8 mouse cellular contexts compared by ENCODE assay signal in genomic region chr13:48625433-48626184, GRCm38 (mm10). TPM values are rescaled to one million over a fixed set of nuclear protein-coding genes. Genes with fewer than 3 reads are reported as not detected.
DNase-seq lines count a peak whose midpoint lies in the region; ATAC-seq and TF ChIP-seq lines count a peak whose summit lies in the region.

Gene Ptpdc1 (minus strand): TSS chr13:48625664.

- H3K79me2 ChIP-seq in MEL (ENCODE audit: control insufficient read depth, insufficient read depth, low read length, poor library complexity) = peaks cover 3% of the 10 kb centered on the region; the same call in 1 of the 2 replicates

- no peaks in the 10 kb centered on the region for H3K9me3 ChIP-seq in MEL (replicated peaks; ENCODE audit: insufficient read depth, low read length)
- no peaks in the 10 kb centered on the region for H3K9me3 ChIP-seq in forebrain, embryonic 15.5 days
- no peaks in the 10 kb centered on the region for H3K9me3 ChIP-seq in liver, embryonic 16.5 days (replicated peaks; ENCODE audit: control insufficient read depth, low read length)
- H3K9me3 ChIP-seq in neural tube, embryonic 12.5 days = no peaks in the 10 kb centered on the region
- H3K9me3 ChIP-seq in stomach, postnatal 0 days (ENCODE audit: control insufficient read depth, low read length) = no peaks in the 10 kb centered on the region

- under 1% methylated on average over 70 of the region's 76 CpGs for WGBS in forebrain, embryonic 15.5 days
- 1% methylated on average over 76 of the region's 76 CpGs for WGBS in large intestine, adult 2 months
- 2% methylated on average over 76 of the region's 76 CpGs for WGBS in liver, embryonic 16.5 days (ENCODE audit: insufficient replicate concordance)
- WGBS in neural tube, embryonic 12.5 days = 3% methylated on average over 76 of the region's 76 CpGs
- 1% methylated on average over 65 of the region's 76 CpGs for WGBS in stomach, postnatal 0 days

- H3K4me2 ChIP-seq in forebrain, embryonic 15.5 days (replicated peaks) = peak within 1 kb of the TSS; percentile 82
- peak within 1 kb of the TSS; percentile 85 for H3K4me2 ChIP-seq in liver, embryonic 16.5 days (ENCODE audit: low read depth, low read length)
- peak within 1 kb of the TSS; percentile 75 for H3K4me2 ChIP-seq in neural tube, embryonic 12.5 days (replicated peaks)
- peak within 1 kb of the TSS; percentile 73 for H3K4me2 ChIP-seq in stomach, postnatal 0 days (replicated peaks; ENCODE audit: low read depth)

- peak within 1 kb of the TSS; percentile 92 for H3K9ac ChIP-seq in MEL (ENCODE audit: control insufficient read depth, low read depth, low read length, poor library complexity, severe bottlenecking)
- H3K9ac ChIP-seq in forebrain, embryonic 15.5 days (replicated peaks) = peak within 1 kb of the TSS; percentile 82
- H3K9ac ChIP-seq in liver, embryonic 16.5 days (ENCODE audit: low read depth, low read length) = peak within 1 kb of the TSS; percentile 69
- H3K9ac ChIP-seq in neural tube, embryonic 12.5 days = peak within 1 kb of the TSS; percentile 83
- peak within 1 kb of the TSS; percentile 79 for H3K9ac ChIP-seq in stomach, postnatal 0 days (ENCODE audit: low read length)

- peak; percentile 97 for DNase-seq in MEL (ENCODE audit: low read depth, low spot score)
- DNase-seq in cerebellum, adult 18-20 months = peak; percentile 97 to 98
- DNase-seq in heart, postnatal 14 days = peak; percentile 98 to 99
- DNase-seq in large intestine, adult 2 months (ENCODE audit: low read depth, low spot score) = peak; percentile 61
- DNase-seq in stomach, postnatal 0 days (ENCODE audit: low spot score) = peak; percentile 96

- no peak for TF ChIP-seq RAD21 in MEL (IDR thresholded peaks at IDR 0.05; ENCODE audit: low read depth, low read length)

- no peaks in the 10 kb centered on the region for H3K27me3 ChIP-seq in MEL (ENCODE audit: control insufficient read depth in 1 of 2, insufficient read depth in 2 of 2, low read length in 2 of 2)
- H3K27me3 ChIP-seq in forebrain, embryonic 15.5 days = no peaks in the 10 kb centered on the region
- H3K27me3 ChIP-seq in liver, embryonic 16.5 days (ENCODE audit: control insufficient read depth, insufficient read depth, low read depth, low read length) = peaks cover 17% of the 10 kb centered on the region
- H3K27me3 ChIP-seq in neural tube, embryonic 12.5 days (replicated peaks) = no peaks in the 10 kb centered on the region; the same call in 1 of the 2 replicates
- no peaks in the 10 kb centered on the region for H3K27me3 ChIP-seq in stomach, postnatal 0 days (ENCODE audit: control insufficient read depth, insufficient read depth, low read length)

- ATAC-seq in forebrain, embryonic 15.5 days (replicated peaks) = peak; percentile 99
- ATAC-seq in liver, embryonic 16.5 days (ENCODE audit: low read depth) = peak; percentile 100
- ATAC-seq in neural tube, embryonic 12.5 days (ENCODE audit: low FRiP score, low read depth) = peak; percentile 99
- peak; percentile 100 for ATAC-seq in stomach, postnatal 0 days (ENCODE audit: low FRiP score, low TSS enrichment)

- no peak for TF ChIP-seq CTCF in MEL (IDR thresholded peaks at IDR 0.05 in 2 of 3, conservative IDR thresholded peaks at IDR 0.05 in 1 of 3; ENCODE audit: control insufficient read depth in 1 of 3, insufficient read depth in 1 of 3, low read depth in 2 of 3, low read length in 3 of 3, poor library complexity in 1 of 3, severe bottlenecking in 1 of 3)
- no peak for TF ChIP-seq CTCF in stomach, postnatal 0 days (IDR thresholded peaks at IDR 0.05; ENCODE audit: low read depth)

- peaks cover 0 to 5% of the 10 kb centered on the region in 2 experiments; a peak in 2 of 4 replicates for H3K36me3 ChIP-seq in MEL (ENCODE audit: control insufficient read depth in 1 of 2, insufficient read depth in 2 of 2, low read length in 2 of 2)
- no peaks in the 10 kb centered on the region for H3K36me3 ChIP-seq in forebrain, embryonic 15.5 days
- H3K36me3 ChIP-seq in liver, embryonic 16.5 days (ENCODE audit: control insufficient read depth, insufficient read depth) = no peaks in the 10 kb centered on the region
- no peaks in the 10 kb centered on the region for H3K36me3 ChIP-seq in neural tube, embryonic 12.5 days
- no peaks in the 10 kb centered on the region for H3K36me3 ChIP-seq in stomach, postnatal 0 days (ENCODE audit: control insufficient read depth, insufficient read depth, low read length)

- TF ChIP-seq POLR2A in MEL (IDR thresholded peaks at IDR 0.05; ENCODE audit: control insufficient read depth in 1 of 2, insufficient read depth in 1 of 2, low read depth in 1 of 2, low read length in 2 of 2, poor library complexity in 1 of 2) = peak; percentile 68 to 84; a peak in 3 of 4 replicates

- no peak for TF ChIP-seq EP300 in MEL (IDR thresholded peaks at IDR 0.05; ENCODE audit: low read depth in 1 of 2, low read length in 2 of 2)
- TF ChIP-seq EP300 in stomach, postnatal 0 days (optimal IDR thresholded peaks at IDR 0.05) = no peak

- intact Hi-C loops in heart, postnatal 14 days (cut with DNase I) = loop anchor here (5.0 kb wide), 1 partner anchor 33 kb away; no protein-coding TSS in a partner anchor

- H3K27ac ChIP-seq in MEL (ENCODE audit: control insufficient read depth, low read depth, low read length) = peak within 1 kb of the TSS; percentile 67
- peak within 1 kb of the TSS; percentile 94 for H3K27ac ChIP-seq in forebrain, embryonic 15.5 days (replicated peaks)
- H3K27ac ChIP-seq in liver, embryonic 16.5 days (ENCODE audit: low read length) = no peak within 1 kb of the TSS
- peak within 1 kb of the TSS; percentile 64 for H3K27ac ChIP-seq in neural tube, embryonic 12.5 days
- H3K27ac ChIP-seq in stomach, postnatal 0 days (replicated peaks) = peak within 1 kb of the TSS; percentile 85

- H3K4me1 ChIP-seq in MEL (ENCODE audit: control insufficient read depth in 1 of 2, insufficient read depth in 2 of 2, low read length in 2 of 2) = peaks cover 0 to 11% of the 10 kb centered on the region in 2 experiments; a peak in 1 of 4 replicates
- peaks cover 13% of the 10 kb centered on the region for H3K4me1 ChIP-seq in forebrain, embryonic 15.5 days
- H3K4me1 ChIP-seq in liver, embryonic 16.5 days (ENCODE audit: control insufficient read depth, low read depth, low read length) = peaks cover 3% of the 10 kb centered on the region
- peaks cover 4% of the 10 kb centered on the region for H3K4me1 ChIP-seq in neural tube, embryonic 12.5 days
- no peaks in the 10 kb centered on the region for H3K4me1 ChIP-seq in stomach, postnatal 0 days (replicated peaks; ENCODE audit: control insufficient read depth, insufficient read depth)

- peak within 1 kb of the TSS; percentile 79 to 86 for H3K4me3 ChIP-seq in MEL (ENCODE audit: control insufficient read depth in 1 of 2, insufficient read depth in 1 of 2, low read depth in 2 of 2, low read length in 2 of 2)
- H3K4me3 ChIP-seq in forebrain, embryonic 15.5 days = peak within 1 kb of the TSS; percentile 90
- peak within 1 kb of the TSS; percentile 69 for H3K4me3 ChIP-seq in liver, embryonic 16.5 days (ENCODE audit: low read depth, low read length)
- H3K4me3 ChIP-seq in neural tube, embryonic 12.5 days = peak within 1 kb of the TSS; percentile 67
- peak within 1 kb of the TSS; percentile 59 for H3K4me3 ChIP-seq in stomach, postnatal 0 days (ENCODE audit: low read depth, low read length)

TF ChIP-seq in MEL, 35 proteins besides CTCF, POLR2A, EP300 and RAD21 (continues in another document):
- TF ChIP-seq NRF1 (IDR thresholded peaks at IDR 0.05; ENCODE audit: insufficient read depth, low read depth, low read length, poor library complexity, severe bottlenecking) (no peak), SMC3 (IDR thresholded peaks at IDR 0.05; ENCODE audit: low read depth, low read length) (no peak), ELF1 (IDR thresholded peaks at IDR 0.05; ENCODE audit: low read depth, low read length) (no peak), TCF12 (IDR thresholded peaks at IDR 0.05; ENCODE audit: low read depth, low read length) (no peak), UBTF (IDR thresholded peaks at IDR 0.05; ENCODE audit: borderline replicate concordance, insufficient read depth, low read depth, low read length) (0 out of 2 replicates have a peak, but pooled peaks have one; percentile 58), NELFE (IDR thresholded peaks at IDR 0.05; ENCODE audit: low read depth, low read length) (peak; percentile 78), ZKSCAN1 (IDR thresholded peaks at IDR 0.05; ENCODE audit: low read depth, low read length) (no peak), MAX (IDR thresholded peaks at IDR 0.05; ENCODE audit: low read length) (peak; percentile 92), SIN3A (IDR thresholded peaks at IDR 0.05; ENCODE audit: low read length) (no peak), MYC (IDR thresholded peaks at IDR 0.05; ENCODE audit: low read depth, low read length) (peak; percentile 94), ZMIZ1 (IDR thresholded peaks at IDR 0.05; ENCODE audit: low read depth, low read length) (no peak; the same call in 1 of the 2 replicates), RCOR1 (IDR thresholded peaks at IDR 0.05; ENCODE audit: low read depth, low read length) (no peak), JUND (IDR thresholded peaks at IDR 0.05; ENCODE audit: low read depth, low read length) (no peak), USF2 (IDR thresholded peaks at IDR 0.05; ENCODE audit: borderline replicate concordance in 1 of 2, insufficient read depth in 1 of 2, low read depth in 1 of 2, low read length in 2 of 2) (peak; percentile 72 to 90), ZNF384 (IDR thresholded peaks at IDR 0.05; ENCODE audit: low read depth, low read length) (no peak), USF1 (IDR thresholded peaks at IDR 0.05; ENCODE audit: low read depth, low read length) (peak; percentile 98), KAT2A (conservative IDR thresholded peaks at IDR 0.05; ENCODE audit: low read depth, low read length) (no peak), MEF2A (IDR thresholded peaks at IDR 0.05; ENCODE audit: extremely low read depth, insufficient replicate concordance, low read depth, low read length, poor library complexity, severe bottlenecking) (no peak), CHD2 (IDR thresholded peaks at IDR 0.05; ENCODE audit: low read length) (no peak), CHD1 (IDR thresholded peaks at IDR 0.05; ENCODE audit: low read depth, low read length) (no peak), ETS1 (IDR thresholded peaks at IDR 0.05; ENCODE audit: low read depth, low read length) (no peak)

RNA-seq across cellular contexts. Expression of gene Ptpdc1, which starts in this region (rescaled TPM):
- 2.8 and 3.3 TPM in 2 replicates for total RNA-seq in MEL (2012; rRNA removed)
- 1 to 10 TPM in 1 of 2 experiments, not detected in 1; 7.6 TPM for polyA plus RNA-seq in MEL (2012; ENCODE audit: insufficient read depth in 1 of 2, insufficient read length in 2 of 2, low read depth in 1 of 2, low replicate concordance in 2 of 2, missing spikeins in 1 of 2)
- polyA plus RNA-seq in forebrain, embryonic 15.5 days (2015; fragmentation: Nextera tagmentation; extraction: Ambion mirVana) = 14.1 and 16.0 TPM in 2 replicates
- 1 to 10 TPM; 5.7 to 6.3 TPM for total RNA-seq in heart, postnatal 14 days (2021)
- 0.58 and 0.82 TPM in 2 replicates for polyA plus RNA-seq in large intestine, adult 2 months (2012; rRNA removed)
- polyA plus RNA-seq in liver, embryonic 16.5 days (2015; fragmentation: Nextera tagmentation; extraction: Ambion mirVana) = 0.33 and 0.64 TPM in 2 replicates
- polyA plus RNA-seq in neural tube, embryonic 12.5 days (2016; fragmentation: Nextera tagmentation; extraction: Ambion mirVana) = 15.5 and 19.1 TPM in 2 replicates
- 3.1 and 3.2 TPM in 2 replicates for polyA plus RNA-seq in stomach, postnatal 0 days (2015; fragmentation: Nextera tagmentation; extraction: Ambion mirVana)

Comparison
In these comparisons a context has a peak if more than half of its experiments do, and no peak if none do; other contexts are left out.
1. Peak in DNase-seq in large intestine, adult 2 months; RNA of the gene not detected or under 1 TPM.
2. Peak in ATAC-seq, H3K4me3 ChIP-seq, H3K9ac ChIP-seq and H3K4me2 ChIP-seq in liver, embryonic 16.5 days; RNA of the gene not detected or under 1 TPM.